Mouse (Mus musculus): ENCODE measurements around the gene Ldhb.
"Not testable (repeated sequence)": the region's sequence is repeated elsewhere in the genome, so short reads cannot be mapped to it uniquely, and the experiment has no call there.

The Ldhb gene

DNA sequence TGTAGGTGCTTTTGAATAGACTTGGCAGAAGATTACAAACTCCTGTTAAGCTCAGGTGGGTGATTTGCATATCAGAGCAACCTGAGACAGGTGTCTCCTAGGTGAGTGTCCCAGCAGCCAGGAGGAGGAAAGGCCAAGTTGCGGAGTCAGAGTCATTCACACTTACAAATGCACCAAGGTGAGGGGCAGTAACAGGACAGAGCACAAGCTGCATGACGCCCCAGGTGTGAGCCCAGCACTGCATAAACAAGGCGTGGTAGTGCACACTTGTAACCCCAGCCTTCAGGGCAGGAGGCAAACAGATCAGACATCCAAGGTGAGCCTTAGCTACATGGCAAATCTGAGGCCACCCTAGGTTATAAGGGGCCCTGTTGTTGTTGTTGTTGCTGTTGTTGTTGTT, 5.1 kb upstream of the Ldhb start:
- DNase-seq (ENCODE audit: low spot score): no peak

- DNase-seq (ENCODE audit: low spot score): no peak
Measured at GRCm38 (mm10) chr6:142511516-142512135, 3.9 kb upstream of the Ldhb start.

- DNase-seq (ENCODE audit: low spot score): no peak
Measured at GRCm38 (mm10) chr6:142508663-142509062, 906 bp upstream of the Ldhb start.

DNA sequence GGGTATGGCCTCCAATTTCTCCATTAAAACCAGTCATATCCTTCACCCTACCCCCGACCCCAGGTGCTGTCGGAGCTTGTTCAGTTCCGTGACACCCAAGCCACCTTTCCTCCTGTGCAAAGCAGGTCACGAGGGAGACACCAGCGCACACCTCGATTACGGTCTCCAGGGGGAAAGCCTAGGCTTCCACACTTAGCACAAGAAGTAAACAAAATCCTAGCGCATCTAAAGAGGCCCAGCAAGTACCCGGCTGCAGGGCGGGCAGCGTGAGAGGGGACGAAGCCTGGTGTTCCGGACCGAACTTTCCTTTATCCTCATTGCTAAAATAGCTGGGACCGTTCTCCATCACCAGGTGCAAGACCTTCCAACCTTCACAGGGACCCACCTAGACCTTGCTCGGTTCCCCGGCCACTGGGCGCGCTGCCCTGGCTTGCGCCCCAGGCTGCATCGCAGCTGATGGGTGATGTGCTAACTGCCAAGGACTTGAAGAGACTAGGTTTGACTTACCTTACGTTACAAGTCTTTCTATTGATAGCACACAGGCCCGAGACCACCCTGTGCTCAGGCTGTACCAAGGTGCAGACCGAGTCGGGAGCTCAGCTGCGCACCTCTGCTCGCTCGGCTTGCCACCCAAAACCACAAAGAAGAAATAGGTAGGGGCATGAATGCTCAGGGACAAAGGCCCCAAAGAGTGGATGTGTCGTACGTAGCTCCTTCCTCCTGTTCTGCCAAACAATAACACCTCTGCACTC, 548 bp downstream of the Ldhb start:
- DNase-seq (ENCODE audit: low spot score): peak; percentile 31

DNA sequence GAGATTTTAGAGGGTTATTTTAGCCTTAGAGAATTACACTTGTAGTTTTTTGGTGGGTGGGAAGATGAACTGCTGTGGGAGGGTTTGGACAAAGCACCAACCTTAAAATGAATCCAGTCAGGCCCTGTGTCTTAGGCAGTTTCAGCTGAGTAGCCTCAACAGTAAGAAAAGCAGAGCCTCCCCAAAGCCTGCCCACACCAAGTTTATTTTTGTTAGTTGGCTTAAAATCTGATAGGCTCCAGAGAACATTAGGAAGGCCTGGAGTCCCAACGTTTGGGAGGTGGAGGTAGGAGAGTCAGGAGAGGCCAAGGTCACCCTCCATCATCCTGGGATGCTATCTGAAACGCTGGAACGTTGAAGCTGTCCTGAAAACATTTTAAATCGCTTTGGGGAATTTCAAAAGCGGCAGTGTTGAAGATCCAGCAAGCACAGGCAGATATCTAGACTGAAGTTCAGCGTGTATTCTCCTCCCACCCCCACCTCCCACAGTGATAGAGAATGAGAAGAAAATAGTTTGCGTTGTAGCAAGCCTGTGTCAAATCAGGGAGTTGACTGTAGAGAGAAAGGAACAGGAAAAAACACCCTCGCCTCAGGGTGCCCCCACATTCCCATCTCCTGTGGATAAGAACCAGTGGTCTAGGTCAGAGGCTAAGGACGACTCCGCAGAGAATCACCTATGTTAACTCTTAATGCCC, 1.3 kb downstream of the Ldhb start:
- DNase-seq (ENCODE audit: low spot score): no peak

- no peak for DNase-seq (ENCODE audit: low spot score)
Measured at GRCm38 (mm10) chr6:142503601-142504000, 4.2 kb downstream of the Ldhb start.

GRCm38 (mm10) chr6:142502519-142503125, 5.1 kb downstream of the Ldhb start:
- DNase-seq (ENCODE audit: low spot score): no peak

DNA sequence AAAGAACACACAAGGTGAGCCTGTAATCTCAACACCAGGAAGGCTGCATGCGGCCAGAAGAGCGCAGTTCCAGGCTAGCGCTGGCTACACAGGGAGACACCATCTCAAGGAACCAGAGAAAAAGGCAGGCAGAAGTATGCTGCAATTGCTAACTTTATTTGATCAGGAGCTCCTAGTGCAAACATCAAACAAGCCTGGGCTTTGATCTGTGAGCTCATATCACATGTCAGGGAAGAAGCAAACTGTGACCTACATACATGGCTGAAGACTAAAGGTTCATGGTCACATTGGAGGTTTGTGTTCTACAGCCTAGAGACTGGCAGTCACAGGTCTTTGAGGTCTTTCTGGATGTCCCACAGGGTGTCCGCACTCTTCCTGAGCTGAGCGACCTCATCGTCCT, 17.6 kb downstream of the Ldhb start:
- not testable (repeated sequence) for DNase-seq (ENCODE audit: low spot score)

DNA sequence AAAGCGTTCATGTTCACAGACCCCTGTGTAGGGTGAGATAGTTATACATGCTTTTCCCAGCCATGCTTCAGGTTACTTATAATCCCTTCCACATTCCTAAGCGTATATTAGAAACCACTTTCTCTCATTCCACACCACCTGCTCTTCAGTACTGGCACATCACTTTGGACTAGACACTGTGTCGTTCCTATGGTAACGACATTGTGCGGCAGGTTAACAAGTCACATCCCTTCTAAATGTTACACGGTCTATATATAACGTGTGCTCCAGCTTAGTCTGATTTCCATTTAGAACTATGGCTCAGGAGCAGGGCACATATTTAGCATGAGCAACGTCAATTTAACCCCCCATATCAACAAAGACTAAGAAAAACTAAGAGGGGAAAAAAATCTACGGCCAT, 20.1 kb downstream of the Ldhb start:
- DNase-seq (ENCODE audit: low spot score): no peak

- no peak for DNase-seq (ENCODE audit: low spot score)
Measured at GRCm38 (mm10) chr6:142485478-142486123, 22.2 kb downstream of the Ldhb start.

DNA sequence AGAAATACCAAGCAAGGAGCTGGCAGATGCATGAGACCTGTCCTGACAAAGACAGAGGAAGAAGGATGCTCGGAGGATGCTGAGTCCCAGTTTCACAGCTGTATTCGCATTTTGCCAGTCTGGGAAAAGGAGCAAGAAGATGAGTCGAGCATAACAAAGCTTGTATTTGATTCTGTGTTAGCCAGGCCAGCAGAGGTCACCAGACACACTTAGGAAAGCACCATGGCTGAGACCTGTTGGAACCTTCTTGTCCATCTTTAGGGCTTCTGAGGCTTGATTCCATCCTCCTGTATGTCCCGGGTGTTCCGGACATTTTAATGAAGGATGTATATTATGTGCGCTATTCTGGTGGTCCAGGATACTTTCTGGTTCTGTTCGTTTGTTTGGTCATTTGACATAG, 30.5 kb downstream of the Ldhb start:
- no peak for DNase-seq (ENCODE audit: low spot score)

GRCm38 (mm10) chr6:142472801-142473203, 35.0 kb downstream of the Ldhb start, which contains the start of gene Gys2:
Gys2 (minus strand) TSS chr6:142473109.
- DNase-seq (ENCODE audit: low spot score): no peak

DNA sequence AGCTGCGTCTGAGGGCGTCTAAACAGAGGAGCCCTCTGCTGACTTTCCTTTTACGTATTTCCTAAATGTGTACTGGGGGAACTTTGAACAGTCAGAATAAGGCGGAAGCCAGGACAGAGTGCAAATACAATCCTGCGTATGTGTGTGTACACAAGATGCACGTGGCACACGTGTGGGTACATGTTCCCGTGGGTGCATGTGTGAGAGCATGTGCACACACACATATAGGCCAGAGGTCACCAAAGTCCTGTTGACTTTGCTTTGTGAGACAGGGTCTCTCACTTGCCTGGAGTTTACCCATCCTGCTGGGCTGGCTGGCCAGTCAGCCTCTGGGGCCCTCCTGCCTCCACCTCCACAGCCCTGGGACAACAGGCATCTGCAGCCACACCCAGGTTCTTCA, 36.6 kb downstream of the Ldhb start:
- no peak for DNase-seq (ENCODE audit: low spot score)

- DNase-seq (ENCODE audit: low spot score): no peak
Measured at GRCm38 (mm10) chr6:142469602-142470001, 38.2 kb downstream of the Ldhb start.

DNA sequence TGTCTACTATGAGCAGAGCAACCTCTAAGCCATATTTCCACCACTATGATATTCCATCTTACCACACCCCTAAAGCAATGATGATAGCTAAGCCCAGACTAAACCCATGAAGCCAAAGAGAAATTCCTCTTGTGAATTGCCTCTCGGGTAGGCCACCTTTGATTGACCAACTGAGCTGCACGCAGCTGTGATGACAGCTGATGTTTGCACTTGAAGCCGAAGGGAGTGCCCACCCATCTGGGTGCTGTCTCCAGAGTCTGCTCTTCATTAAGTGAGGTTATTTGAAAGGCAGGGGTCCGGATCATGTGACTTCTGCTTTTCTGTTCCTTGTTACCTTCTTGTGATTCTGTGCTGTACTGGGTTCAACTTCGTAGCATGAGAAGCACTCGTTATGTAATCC, 45.6 kb downstream of the Ldhb start:
- DNase-seq (ENCODE audit: low spot score): no peak

- no peak for DNase-seq (ENCODE audit: low spot score)
Measured at GRCm38 (mm10) chr6:142459017-142459678, 48.6 kb downstream of the Ldhb start.

DNA sequence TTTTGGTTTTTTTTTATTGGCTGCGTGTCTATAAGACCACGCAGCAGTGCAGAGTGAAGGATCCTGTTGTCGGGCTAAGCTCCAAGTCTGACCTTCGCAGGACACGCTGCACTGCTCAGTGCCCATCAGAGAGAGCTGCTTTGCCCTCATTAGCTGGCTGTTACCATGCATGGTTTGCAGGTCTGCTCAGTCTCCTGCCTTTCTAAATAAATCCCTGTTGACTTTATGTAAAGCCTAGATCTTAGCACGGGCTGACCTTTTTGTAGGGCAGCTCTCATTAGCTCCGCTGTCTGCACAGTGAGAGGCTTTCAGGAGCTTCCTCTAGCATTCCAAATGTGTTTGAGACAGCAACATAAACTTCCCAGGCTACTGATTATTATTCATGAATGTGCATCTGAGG, 49.7 kb downstream of the Ldhb start:
- no peak for DNase-seq (ENCODE audit: low spot score)

- DNase-seq (ENCODE audit: low spot score): no peak
Measured at GRCm38 (mm10) chr6:142455314-142455996, 52.3 kb downstream of the Ldhb start.

- DNase-seq (ENCODE audit: low spot score): no peak
Measured at GRCm38 (mm10) chr6:142453311-142453710, 54.4 kb downstream of the Ldhb start.

DNA sequence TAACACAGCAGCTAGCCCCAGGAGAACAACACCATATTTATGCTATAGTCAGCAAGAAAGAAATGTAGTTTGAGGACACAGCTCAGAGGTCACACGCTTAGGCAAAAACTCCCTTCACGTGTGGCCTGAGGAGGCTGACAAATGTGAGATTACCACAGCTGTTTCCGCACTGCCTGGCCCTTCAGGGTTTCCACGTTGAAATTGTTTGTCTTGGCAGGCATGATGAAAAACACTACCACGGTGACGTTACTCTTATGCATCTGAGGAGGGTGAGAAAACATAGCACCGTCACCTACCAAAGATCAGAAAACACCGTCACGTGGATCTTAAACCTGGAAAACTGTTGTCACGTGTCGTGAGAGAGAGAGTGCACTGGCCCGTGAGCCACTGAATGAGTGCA, 56.4 kb downstream of the Ldhb start:
- no peak for DNase-seq (ENCODE audit: low spot score)

All from layer of hippocampus, adult 9-10 months (tissue).